11 mouse cellular contexts compared by ENCODE assay signal in genomic region chr10:87239332-87240008, GRCm38 (mm10).
"Had no signal": no experiment of that assay in that cellular context is flagged by ENCODE, and none has a peak within 500 bp of the region (broad histone marks: within the 10 kb centered on the region; RNA-seq: fewer than 3 reads in every experiment).

No protein-coding gene starts in this region.

- H3K36me3 ChIP-seq: limb, embryonic 13.5 days had no signal

- H3K4me3 ChIP-seq: layer of hippocampus, adult 2 months; limb, embryonic 13.5 days had no signal

- DNase-seq: kidney, postnatal 10 days; kidney, postnatal 4 days; left cerebral cortex, postnatal 4 days; lung, adult 18-20 months; right cerebral cortex, postnatal 4 days; spleen, adult 18-20 months; thymus, adult 18-20 months; thymus, postnatal 14 days had no signal

- H3K9ac ChIP-seq: limb, embryonic 13.5 days; liver, embryonic 14.5 days had no signal

- H3K4me2 ChIP-seq: limb, embryonic 13.5 days had no signal

- H3K27me3 ChIP-seq: limb, embryonic 13.5 days had no signal

- H3K9me3 ChIP-seq: limb, embryonic 13.5 days had no signal

- H3K27ac ChIP-seq: layer of hippocampus, adult 2 months; limb, embryonic 13.5 days; liver, embryonic 14.5 days had no signal

- H3K4me1 ChIP-seq: limb, embryonic 13.5 days had no signal
